In genomic region chr2:144231115-144231514, GRCm38 (mm10) we compare ENCODE assay signal across 11 mouse cellular contexts. TPM values are rescaled to one million over a fixed set of nuclear protein-coding genes. Genes with fewer than 3 reads are reported as not detected.
DNase-seq lines count a peak whose midpoint lies in the region; ATAC-seq and TF ChIP-seq lines count a peak whose summit lies in the region.
"Had no signal": no experiment of that assay in that cellular context is flagged by ENCODE, and none has a peak within 500 bp of the region (broad histone marks: within the 10 kb centered on the region; RNA-seq: fewer than 3 reads in every experiment).

No protein-coding gene starts in this region.

- DNase-seq in liver, embryonic 11.5 days (ENCODE audit: low spot score) = no peak
- DNase-seq in liver = no peak
- DNase-seq in T-cell, adult 2 months (ENCODE audit: low spot score) = peak; percentile 65
- DNase-seq in left cerebral cortex, adult 18-20 months (ENCODE audit: low spot score in 2 of 2) = no peak
- no peak for DNase-seq in kidney, postnatal 25 days
- DNase-seq: gastrocnemius, postnatal 36 days; spleen, adult 18-20 months had no signal

- H3K36me3 ChIP-seq in liver, embryonic 11.5 days (ENCODE audit: control insufficient read depth, insufficient read depth, low read length) = no peaks in the 10 kb centered on the region
- no peaks in the 10 kb centered on the region for H3K36me3 ChIP-seq in intestine, postnatal 0 days (ENCODE audit: control insufficient read depth, insufficient read depth)
- no peaks in the 10 kb centered on the region for H3K36me3 ChIP-seq in forebrain, embryonic 15.5 days
- H3K36me3 ChIP-seq: limb, embryonic 15.5 days had no signal

- peak; percentile 62 for ATAC-seq in liver, embryonic 11.5 days (replicated peaks; ENCODE audit: low FRiP score)
- no peak for ATAC-seq in intestine, postnatal 0 days
- peak; percentile 61 for ATAC-seq in monocyte, adult 5-6 weeks (replicated peaks; ENCODE audit: insufficient number of reproducible peaks, low FRiP score, low TSS enrichment, poor library complexity, severe bottlenecking)
- ATAC-seq in forebrain, embryonic 15.5 days (replicated peaks) = no peak

- 29% methylated on average over 5 of the region's 5 CpGs for WGBS in liver, embryonic 11.5 days
- WGBS in intestine, postnatal 0 days = 55% methylated on average over 5 of the region's 5 CpGs
- 86% methylated on average over 5 of the region's 5 CpGs for WGBS in forebrain, embryonic 15.5 days

- TF ChIP-seq CTCF in intestine, postnatal 0 days (IDR thresholded peaks at IDR 0.05; ENCODE audit: low read depth) = no peak

- peak overlapping the region; percentile 50 for H3K4me2 ChIP-seq in liver, embryonic 11.5 days
- H3K4me2 ChIP-seq in intestine, postnatal 0 days (replicated peaks; ENCODE audit: low read depth) = peak overlapping the region; percentile 57
- no peak overlapping the region for H3K4me2 ChIP-seq in forebrain, embryonic 15.5 days (replicated peaks)
- H3K4me2 ChIP-seq: limb, embryonic 15.5 days had no signal

- no peaks in the 10 kb centered on the region for H3K27me3 ChIP-seq in liver, embryonic 11.5 days (replicated peaks; ENCODE audit: control insufficient read depth, insufficient read depth, low read length)
- no peaks in the 10 kb centered on the region for H3K27me3 ChIP-seq in intestine, postnatal 0 days (replicated peaks; ENCODE audit: control insufficient read depth, insufficient read depth, low read length)
- no peaks in the 10 kb centered on the region for H3K27me3 ChIP-seq in forebrain, embryonic 15.5 days
- H3K27me3 ChIP-seq: limb, embryonic 15.5 days had no signal

- peak overlapping the region; percentile 90 for H3K27ac ChIP-seq in liver, embryonic 11.5 days (ENCODE audit: low read depth, low read length)
- H3K27ac ChIP-seq in intestine, postnatal 0 days (ENCODE audit: low read depth, low read length) = no peak overlapping the region
- H3K27ac ChIP-seq in forebrain, embryonic 15.5 days (replicated peaks) = no peak overlapping the region
- H3K27ac ChIP-seq: limb, embryonic 15.5 days had no signal

- H3K9ac ChIP-seq in liver, embryonic 11.5 days (ENCODE audit: low read depth, low read length) = peak overlapping the region; percentile 38; the same call in 1 of the 2 replicates
- H3K9ac ChIP-seq in intestine, postnatal 0 days (ENCODE audit: low read depth, low read length) = no peak overlapping the region
- no peak overlapping the region for H3K9ac ChIP-seq in forebrain, embryonic 15.5 days (replicated peaks)
- H3K9ac ChIP-seq: limb, embryonic 15.5 days had no signal

- peak overlapping the region; percentile 16 for H3K4me3 ChIP-seq in liver, embryonic 11.5 days (ENCODE audit: low read depth, low read length)
- no peak overlapping the region for H3K4me3 ChIP-seq in intestine, postnatal 0 days (ENCODE audit: low read depth, low read length)
- H3K4me3 ChIP-seq in forebrain, embryonic 15.5 days = no peak overlapping the region
- H3K4me3 ChIP-seq: limb, embryonic 15.5 days had no signal

- peaks cover 16% of the 10 kb centered on the region for H3K4me1 ChIP-seq in liver, embryonic 11.5 days (replicated peaks; ENCODE audit: control insufficient read depth, insufficient read depth, low read length)
- no peaks in the 10 kb centered on the region for H3K4me1 ChIP-seq in intestine, postnatal 0 days (replicated peaks; ENCODE audit: control insufficient read depth, insufficient read depth, low read length)
- no peaks in the 10 kb centered on the region for H3K4me1 ChIP-seq in forebrain, embryonic 15.5 days

- peaks cover 2% of the 10 kb centered on the region; the same call in 1 of the 2 replicates for H3K9me3 ChIP-seq in liver, embryonic 11.5 days (ENCODE audit: control insufficient read depth, low read length)
- 0 out of 2 replicates have a peak, but pooled peaks cover 6% of the 10 kb centered on the region for H3K9me3 ChIP-seq in intestine, postnatal 0 days (ENCODE audit: control insufficient read depth)
- no peaks in the 10 kb centered on the region; the same call in 1 of the 2 replicates for H3K9me3 ChIP-seq in forebrain, embryonic 15.5 days
- H3K9me3 ChIP-seq: limb, embryonic 15.5 days had no signal

RNA-seq across cellular contexts. Expression of gene Mgme1, which starts 39.3 kb away (rescaled TPM):
- polyA plus RNA-seq in liver, embryonic 11.5 days (2014; fragmentation: Nextera tagmentation; extraction: Ambion mirVana) = 26.0 and 26.6 TPM in 2 replicates
- 8.8 and 9.6 TPM in 2 replicates for polyA plus RNA-seq in intestine, postnatal 0 days (2015; fragmentation: Nextera tagmentation; extraction: Ambion mirVana)
- total RNA-seq in monocyte, adult 5-6 weeks (2017) = 5.7 to 13.8 TPM (median 6.8 TPM) in 3 replicates
- total RNA-seq in left cerebral cortex, adult 18-20 months (2021) = 1 to 10 TPM; 5.7 to 6.8 TPM
- polyA plus RNA-seq in forebrain, embryonic 15.5 days (2015; fragmentation: Nextera tagmentation; extraction: Ambion mirVana) = 10.9 and 12.8 TPM in 2 replicates

RNA-seq across cellular contexts. Expression of gene Snx5, which starts 39.6 kb away (rescaled TPM):
- polyA plus RNA-seq in liver, embryonic 11.5 days (2014; fragmentation: Nextera tagmentation; extraction: Ambion mirVana) = 168 and 171 TPM in 2 replicates
- polyA plus RNA-seq in intestine, postnatal 0 days (2015; fragmentation: Nextera tagmentation; extraction: Ambion mirVana) = 116 and 123 TPM in 2 replicates
- total RNA-seq in monocyte, adult 5-6 weeks (2017) = 393 to 430 TPM (median 397 TPM) in 3 replicates
- total RNA-seq in left cerebral cortex, adult 18-20 months (2021) = 10 to 100 TPM; 75.9 to 77.8 TPM
- polyA plus RNA-seq in forebrain, embryonic 15.5 days (2015; fragmentation: Nextera tagmentation; extraction: Ambion mirVana) = 58.8 and 62.4 TPM in 2 replicates

Comparison
In these comparisons a context has a peak if more than half of its experiments do, and no peak if none do; other contexts are left out.
1. ATAC-seq: peak in liver, embryonic 11.5 days (single experiment) and monocyte, adult 5-6 weeks (single experiment); none in intestine, postnatal 0 days (single experiment) and forebrain, embryonic 15.5 days (single experiment).